Comparison of ENCODE assay signal across 11 mouse cellular contexts in the genomic region with DNA sequence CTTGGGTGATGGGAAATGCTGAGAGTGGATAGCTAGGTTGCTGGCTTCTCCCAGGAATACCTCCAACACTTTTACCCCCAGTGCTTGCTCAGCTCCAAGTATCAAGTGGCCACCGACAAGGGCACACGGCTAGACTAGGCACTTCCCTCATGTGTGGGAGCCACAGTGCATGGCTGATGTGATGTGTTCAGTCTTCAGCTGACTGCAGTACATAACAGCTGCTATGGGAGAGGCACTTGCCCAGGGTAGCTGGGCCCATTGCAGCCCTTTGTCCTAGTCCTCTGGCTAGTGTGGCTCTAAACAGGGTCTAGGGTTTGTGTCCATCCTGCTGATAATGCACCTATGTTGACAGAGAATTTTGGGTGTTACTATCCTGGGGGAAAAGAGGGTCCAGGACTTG. TPM values are rescaled to one million over a fixed set of nuclear protein-coding genes. Genes with fewer than 3 reads are reported as not detected.
DNase-seq lines count a peak whose midpoint lies in the region; ATAC-seq and TF ChIP-seq lines count a peak whose summit lies in the region.
"Had no signal": no experiment of that assay in that cellular context is flagged by ENCODE, and none has a peak within 500 bp of the region (broad histone marks: within the 10 kb centered on the region; RNA-seq: fewer than 3 reads in every experiment).

No protein-coding gene starts in this region.

- TF ChIP-seq POLR2A in lung, adult 2 months (IDR thresholded peaks at IDR 0.05; ENCODE audit: borderline replicate concordance, extremely low read depth, low read depth, low read length): no peak

- H3K9me3 ChIP-seq in forebrain, embryonic 11.5 days (ENCODE audit: control insufficient read depth, low read length): no peaks in the 10 kb centered on the region
- H3K9me3 ChIP-seq in forebrain, embryonic 12.5 days: no peaks in the 10 kb centered on the region
- H3K9me3 ChIP-seq in intestine, embryonic 16.5 days (ENCODE audit: control insufficient read depth, low read length): no peaks in the 10 kb centered on the region
- H3K9me3 ChIP-seq in neural tube, embryonic 14.5 days (ENCODE audit: control insufficient read depth, low read length): no peaks in the 10 kb centered on the region

- no peak overlapping the region for H3K4me2 ChIP-seq in forebrain, embryonic 11.5 days (ENCODE audit: low read depth, low read length, severe bottlenecking)
- H3K4me2 ChIP-seq in forebrain, embryonic 12.5 days: no peak overlapping the region
- H3K4me2 ChIP-seq in intestine, embryonic 16.5 days (ENCODE audit: low read depth, low read length): no peak overlapping the region
- no peak overlapping the region for H3K4me2 ChIP-seq in neural tube, embryonic 14.5 days (ENCODE audit: low read depth, low read length)

- H3K36me3 ChIP-seq in forebrain, embryonic 11.5 days (ENCODE audit: control insufficient read depth, insufficient read depth, low read length): peaks cover 3% of the 10 kb centered on the region; the same call in 1 of the 2 replicates
- peaks cover 29% of the 10 kb centered on the region for H3K36me3 ChIP-seq in forebrain, embryonic 12.5 days (replicated peaks)
- 0 out of 2 replicates have a peak, but pooled peaks cover 2% of the 10 kb centered on the region for H3K36me3 ChIP-seq in intestine, embryonic 16.5 days (ENCODE audit: control insufficient read depth, insufficient read depth, low read length)
- no peaks in the 10 kb centered on the region for H3K36me3 ChIP-seq in neural tube, embryonic 14.5 days (ENCODE audit: control insufficient read depth, insufficient read depth, low read length)

- no peak overlapping the region for H3K9ac ChIP-seq in forebrain, embryonic 11.5 days (ENCODE audit: low read length)
- no peak overlapping the region for H3K9ac ChIP-seq in forebrain, embryonic 12.5 days
- 0 out of 2 replicates have a peak overlapping the region, but pooled peaks have one; percentile 51 for H3K9ac ChIP-seq in intestine, embryonic 16.5 days (ENCODE audit: low read depth, low read length)
- H3K9ac ChIP-seq in neural tube, embryonic 14.5 days (replicated peaks; ENCODE audit: low read depth, low read length): no peak overlapping the region

- peaks cover 9% of the 10 kb centered on the region; the same call in 1 of the 2 replicates for H3K4me1 ChIP-seq in forebrain, embryonic 11.5 days (replicated peaks; ENCODE audit: control insufficient read depth, insufficient read depth, low read length)
- peaks cover 20% of the 10 kb centered on the region for H3K4me1 ChIP-seq in forebrain, embryonic 12.5 days
- H3K4me1 ChIP-seq in lung, adult 2 months (ENCODE audit: control insufficient read depth, insufficient read depth, low read length): peaks cover 7% of the 10 kb centered on the region
- H3K4me1 ChIP-seq in intestine, embryonic 16.5 days (ENCODE audit: control insufficient read depth, insufficient read depth, low read length): peaks cover 9% of the 10 kb centered on the region; the same call in 1 of the 2 replicates
- no peaks in the 10 kb centered on the region for H3K4me1 ChIP-seq in neural tube, embryonic 14.5 days (ENCODE audit: control insufficient read depth, insufficient read depth, low read length)

- ATAC-seq in forebrain, embryonic 11.5 days (replicated peaks; ENCODE audit: low FRiP score): no peak
- no peak for ATAC-seq in forebrain, embryonic 12.5 days (ENCODE audit: low FRiP score)
- no peak for ATAC-seq in intestine, embryonic 16.5 days
- no peak for ATAC-seq in neural tube, embryonic 14.5 days (ENCODE audit: low read depth)

- 47% methylated on average over 2 of the region's 2 CpGs for WGBS in forebrain, embryonic 11.5 days
- WGBS in forebrain, embryonic 12.5 days: 75% methylated on average over 2 of the region's 2 CpGs
- 24% methylated on average over 2 of the region's 2 CpGs for WGBS in lung, adult 2 months
- 67% methylated on average over 2 of the region's 2 CpGs for WGBS in intestine, embryonic 16.5 days
- WGBS in neural tube, embryonic 14.5 days: 69% methylated on average over 2 of the region's 2 CpGs

- 0 out of 2 replicates have a peak overlapping the region, but pooled peaks have one; percentile 34 for H3K4me3 ChIP-seq in forebrain, embryonic 11.5 days (ENCODE audit: low read depth, low read length)
- no peak overlapping the region for H3K4me3 ChIP-seq in forebrain, embryonic 12.5 days (replicated peaks)
- peak overlapping the region; percentile 83 for H3K4me3 ChIP-seq in lung, adult 2 months (replicated peaks; ENCODE audit: extremely low read depth, low read depth, low read length)
- peak overlapping the region; percentile 49 for H3K4me3 ChIP-seq in intestine, embryonic 16.5 days (ENCODE audit: low read length)
- no peak overlapping the region for H3K4me3 ChIP-seq in neural tube, embryonic 14.5 days (ENCODE audit: low read depth, low read length)
- H3K4me3 ChIP-seq: erythroblast, embryonic 14.5 days had no signal

- TF ChIP-seq CTCF in lung, adult 2 months (IDR thresholded peaks at IDR 0.05; ENCODE audit: insufficient read depth, low read length): no peak

- no peak for DNase-seq in forebrain, embryonic 11.5 days (ENCODE audit: low spot score)
- DNase-seq in lung, adult 2 months: no peak
- DNase-seq in lung, postnatal 10 days: no peak
- no peak for DNase-seq in cerebellum, adult 8-10 months
- DNase-seq in embryo, embryonic 11 days: no peak
- DNase-seq: right cerebral cortex, postnatal 14 days had no signal

- no peak overlapping the region for H3K27ac ChIP-seq in forebrain, embryonic 11.5 days (ENCODE audit: low read depth, low read length)
- no peak overlapping the region for H3K27ac ChIP-seq in forebrain, embryonic 12.5 days
- H3K27ac ChIP-seq in intestine, embryonic 16.5 days (ENCODE audit: low read length): no peak overlapping the region
- peak overlapping the region; percentile 29; the same call in 1 of the 2 replicates for H3K27ac ChIP-seq in neural tube, embryonic 14.5 days (ENCODE audit: low read depth, low read length)

- peaks cover 37% of the 10 kb centered on the region for H3K27me3 ChIP-seq in forebrain, embryonic 11.5 days (ENCODE audit: control insufficient read depth, insufficient read depth, low read length)
- peaks cover 58% of the 10 kb centered on the region for H3K27me3 ChIP-seq in forebrain, embryonic 12.5 days
- peaks cover 39% of the 10 kb centered on the region for H3K27me3 ChIP-seq in intestine, embryonic 16.5 days (replicated peaks; ENCODE audit: control insufficient read depth, insufficient read depth, low read length)
- H3K27me3 ChIP-seq in neural tube, embryonic 14.5 days (ENCODE audit: control insufficient read depth, insufficient read depth, low read length): peaks cover 34% of the 10 kb centered on the region

RNA-seq across cellular contexts. Expression of a gene that starts 1.8 kb away (rescaled TPM):
- 21.1 and 25.8 TPM in 2 replicates for polyA plus RNA-seq in forebrain, embryonic 11.5 days (2014; fragmentation: Nextera tagmentation; extraction: Ambion mirVana)
- 24.4 and 24.7 TPM in 2 replicates for polyA plus RNA-seq in forebrain, embryonic 12.5 days (2016; fragmentation: Nextera tagmentation; extraction: Ambion mirVana)
- 753 and 874 TPM in 2 replicates for polyA plus RNA-seq in lung, adult 2 months (2012; rRNA removed)
- 26.0 and 27.2 TPM in 2 replicates for polyA plus RNA-seq in intestine, embryonic 16.5 days (2015; fragmentation: Nextera tagmentation; extraction: Ambion mirVana)
- 45.1 and 110 TPM in 2 replicates for polyA plus RNA-seq in neural tube, embryonic 14.5 days (2014; fragmentation: Nextera tagmentation; extraction: Ambion mirVana)

RNA-seq across cellular contexts. Expression of a gene that starts 33.1 kb away (rescaled TPM):
- polyA plus RNA-seq in forebrain, embryonic 11.5 days (2014; fragmentation: Nextera tagmentation; extraction: Ambion mirVana): 87.5 and 102 TPM in 2 replicates
- polyA plus RNA-seq in forebrain, embryonic 12.5 days (2016; fragmentation: Nextera tagmentation; extraction: Ambion mirVana): 111 and 113 TPM in 2 replicates
- polyA plus RNA-seq in lung, adult 2 months (2012; rRNA removed): 23.1 and 39.3 TPM in 2 replicates
- polyA plus RNA-seq in intestine, embryonic 16.5 days (2015; fragmentation: Nextera tagmentation; extraction: Ambion mirVana): 58.3 and 61.0 TPM in 2 replicates
- polyA plus RNA-seq in neural tube, embryonic 14.5 days (2014; fragmentation: Nextera tagmentation; extraction: Ambion mirVana): 106 and 115 TPM in 2 replicates

RNA-seq across cellular contexts. Expression of a gene that starts 33.3 kb away (rescaled TPM):
- polyA plus RNA-seq in forebrain, embryonic 11.5 days (2014; fragmentation: Nextera tagmentation; extraction: Ambion mirVana): 75.8 and 82.0 TPM in 2 replicates
- 56.6 and 57.2 TPM in 2 replicates for polyA plus RNA-seq in forebrain, embryonic 12.5 days (2016; fragmentation: Nextera tagmentation; extraction: Ambion mirVana)
- 3.3 and 3.5 TPM in 2 replicates for polyA plus RNA-seq in lung, adult 2 months (2012; rRNA removed)
- 29.5 and 33.4 TPM in 2 replicates for polyA plus RNA-seq in intestine, embryonic 16.5 days (2015; fragmentation: Nextera tagmentation; extraction: Ambion mirVana)
- 5.6 and 6.8 TPM in 2 replicates for polyA plus RNA-seq in neural tube, embryonic 14.5 days (2014; fragmentation: Nextera tagmentation; extraction: Ambion mirVana)

RNA-seq across cellular contexts. Expression of a gene that starts 57.9 kb away (rescaled TPM):
- polyA plus RNA-seq in forebrain, embryonic 11.5 days (2014; fragmentation: Nextera tagmentation; extraction: Ambion mirVana): 23.9 and 28.2 TPM in 2 replicates
- polyA plus RNA-seq in forebrain, embryonic 12.5 days (2016; fragmentation: Nextera tagmentation; extraction: Ambion mirVana): 19.5 and 28.7 TPM in 2 replicates
- polyA plus RNA-seq in lung, adult 2 months (2012; rRNA removed): 37.4 and 46.3 TPM in 2 replicates
- polyA plus RNA-seq in intestine, embryonic 16.5 days (2015; fragmentation: Nextera tagmentation; extraction: Ambion mirVana): 52.0 and 58.4 TPM in 2 replicates
- polyA plus RNA-seq in neural tube, embryonic 14.5 days (2014; fragmentation: Nextera tagmentation; extraction: Ambion mirVana): 33.6 and 44.2 TPM in 2 replicates

RNA-seq across cellular contexts. Expression of a gene that starts 57.9 kb away (rescaled TPM):
- polyA plus RNA-seq in forebrain, embryonic 11.5 days (2014; fragmentation: Nextera tagmentation; extraction: Ambion mirVana): not detected in 2 replicates
- polyA plus RNA-seq in forebrain, embryonic 12.5 days (2016; fragmentation: Nextera tagmentation; extraction: Ambion mirVana): not detected in 2 replicates
- polyA plus RNA-seq in lung, adult 2 months (2012; rRNA removed): 1.8 and 4.4 TPM in 2 replicates
- polyA plus RNA-seq in intestine, embryonic 16.5 days (2015; fragmentation: Nextera tagmentation; extraction: Ambion mirVana): not detected in 2 replicates
- polyA plus RNA-seq in neural tube, embryonic 14.5 days (2014; fragmentation: Nextera tagmentation; extraction: Ambion mirVana): not detected in 2 replicates
- polyA plus RNA-seq: erythroblast, embryonic 14.5 days; urinary bladder, adult 2 months had no signal

Comparison
In these comparisons a context has a peak if more than half of its experiments do, and no peak if none do; other contexts are left out.
1. H3K4me3 ChIP-seq: peak in forebrain, embryonic 11.5 days (single experiment), lung, adult 2 months (single experiment) and intestine, embryonic 16.5 days (single experiment); none in forebrain, embryonic 12.5 days (single experiment) and neural tube, embryonic 14.5 days (single experiment).